Mouse (Mus musculus) thymus, adult 2 months (tissue): ENCODE results near the gene Hmgb2.

Experiments
- CTCF ChIP-seq: fragments of 200-500 bp; IDR thresholded peaks from 2 replicates; pipeline ENCODE4 v1.5.1; 2012; ENCODE audit warnings: mild to moderate bottlenecking, control low read depth, low read length, moderate library complexity, borderline replicate concordance; ENCODE audit not compliant: control insufficient read depth, poor library complexity, insufficient read depth; ENCODE audit errors: extremely low read depth
- POLR2A ChIP-seq: fragments of 200-500 bp; IDR thresholded peaks from 2 replicates; pipeline ENCODE4 v1.6.1; 2012; ENCODE audit warnings: mild to moderate bottlenecking, low read length, control low read depth, moderate library complexity; ENCODE audit not compliant: control insufficient read depth, poor library complexity, insufficient read depth; ENCODE audit errors: extremely low read depth

DNA sequence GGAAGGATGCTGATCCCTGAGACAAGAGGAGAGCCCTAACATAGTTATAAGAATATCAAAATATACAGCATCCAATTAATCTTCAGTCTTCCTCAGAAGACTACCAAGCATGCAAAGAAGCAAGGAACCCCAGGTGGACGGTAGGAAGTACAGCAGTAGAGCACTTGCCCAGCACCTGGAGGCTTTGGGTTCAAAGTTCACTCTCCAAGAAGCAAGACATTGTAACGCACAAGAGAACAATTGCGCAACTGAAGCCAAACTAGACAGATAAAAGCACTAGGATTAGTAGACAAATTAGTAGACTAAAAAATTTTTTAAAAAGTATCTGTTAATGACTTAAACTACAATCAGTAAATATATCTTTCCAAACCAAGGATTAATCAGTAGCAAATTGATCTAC lies 48.0 kb upstream of the Hmgb2 start:
- TF ChIP-seq CTCF, result no peak
- TF ChIP-seq POLR2A, result no peak
